Mouse (Mus musculus): ENCODE data around the gene Brix1.

Brix1 gene

DNA sequence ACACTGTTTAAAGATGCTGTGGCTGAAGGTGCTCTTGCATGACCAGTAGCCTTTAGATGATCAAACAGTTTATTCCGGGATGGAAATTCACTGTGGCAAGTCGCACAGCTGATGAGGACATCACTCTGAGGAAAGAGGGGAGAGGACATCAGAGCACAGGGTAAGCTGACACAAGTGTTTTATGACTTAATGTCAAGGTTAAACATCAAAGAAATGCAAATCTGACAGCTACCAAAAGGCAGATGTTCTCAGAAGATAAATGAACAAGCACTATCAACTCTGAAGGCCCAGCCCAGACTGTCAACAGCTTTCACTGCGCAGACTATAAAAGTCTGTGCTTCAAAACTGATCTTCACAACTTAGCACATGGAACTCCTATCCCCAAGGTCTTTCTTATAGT lies 38.6 kb downstream of the Brix1 start:
- no peak for DNase-seq (ENCODE audit: low spot score)

- DNase-seq (ENCODE audit: low spot score), result no peak
These were observed 43.5 kb downstream of the Brix1 start for GRCm38 (mm10) chr15:10442275-10442674.

DNA sequence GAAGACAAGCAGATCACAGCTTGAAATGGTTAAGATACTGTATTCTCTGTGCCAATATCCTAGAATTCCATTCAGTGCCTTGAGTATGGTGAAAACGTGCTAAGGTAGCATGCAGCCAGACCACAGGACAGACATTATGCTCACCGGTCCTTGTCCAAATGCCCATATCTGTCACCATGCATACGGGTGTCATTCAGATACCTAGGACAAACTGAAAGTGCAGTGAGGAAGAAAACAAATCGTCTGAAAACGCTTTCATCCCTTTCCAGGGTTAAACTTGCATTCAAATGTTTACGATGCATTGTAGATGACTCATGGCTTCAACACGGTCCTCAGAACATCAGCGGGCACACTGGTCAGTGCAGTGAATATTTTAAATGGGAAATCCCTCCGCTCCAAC lies 44.3 kb downstream of the Brix1 start:
- no peak for DNase-seq (ENCODE audit: low spot score)

GRCm38 (mm10) chr15:10439963-10440362 lies 45.8 kb downstream of the Brix1 start:
- peak; percentile 8 for DNase-seq (ENCODE audit: low spot score)

GRCm38 (mm10) chr15:10436893-10437292 lies 48.9 kb downstream of the Brix1 start:
- DNase-seq (ENCODE audit: low spot score), result no peak

DNA sequence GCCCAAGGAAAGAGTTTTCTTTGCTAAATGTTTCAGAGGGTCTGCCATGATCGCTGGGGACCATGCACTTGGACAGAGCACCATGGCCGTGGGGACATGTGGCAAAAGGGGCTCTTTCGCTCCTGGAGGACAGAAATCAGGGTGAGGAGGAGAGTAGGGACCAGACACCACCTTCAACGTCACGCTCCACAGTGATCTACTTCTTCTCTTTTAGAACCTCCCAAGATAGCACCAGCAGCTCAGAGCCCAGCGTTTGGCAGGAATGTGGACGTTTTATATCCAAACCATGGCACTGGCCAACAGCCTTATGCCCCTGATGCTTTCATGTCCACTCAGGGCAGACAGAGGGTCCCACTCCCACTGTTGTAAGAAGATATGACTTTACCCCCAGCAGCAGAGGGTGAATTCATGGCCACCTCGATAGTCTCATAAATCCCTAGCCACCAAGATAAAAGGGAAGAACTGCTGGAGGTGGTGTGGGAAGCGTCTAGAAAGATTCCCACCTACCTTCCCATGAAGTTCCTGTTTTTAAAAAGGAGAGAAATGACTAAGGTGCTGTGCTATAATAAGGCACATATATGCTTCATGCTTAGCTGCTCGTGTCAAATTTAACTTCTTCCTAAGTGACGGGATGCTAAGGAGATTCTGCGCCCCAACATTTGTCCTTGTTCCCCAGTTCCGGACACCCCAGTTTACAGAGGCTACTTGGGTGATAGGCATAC lies 59.0 kb downstream of the Brix1 start:
- no peak for DNase-seq (ENCODE audit: low spot score)

DNA sequence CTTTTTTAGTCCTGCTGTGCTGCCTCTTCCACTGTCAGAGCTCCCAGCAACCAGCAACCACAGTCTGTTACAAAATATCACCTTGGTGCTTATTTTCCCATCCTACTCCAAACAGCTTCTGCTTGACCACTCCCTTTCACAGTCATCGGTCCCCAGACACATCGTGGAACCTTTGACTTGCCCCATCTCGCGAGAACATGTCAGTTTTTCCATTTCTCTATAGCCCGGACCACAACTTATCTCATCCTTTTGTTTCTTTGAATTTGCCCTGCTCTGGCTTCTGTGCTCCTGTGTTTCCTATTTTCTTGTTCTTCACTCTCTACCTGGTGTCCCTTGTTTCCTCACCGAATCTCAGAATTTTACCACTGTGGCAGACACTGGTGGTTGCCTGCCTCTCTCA lies 59.6 kb downstream of the Brix1 start:
- no peak for DNase-seq (ENCODE audit: low spot score)

All from ovary, postnatal 36 days (tissue).